Mouse (Mus musculus): ENCODE data around the gene Tmem144.

Tmem144 gene

DNA sequence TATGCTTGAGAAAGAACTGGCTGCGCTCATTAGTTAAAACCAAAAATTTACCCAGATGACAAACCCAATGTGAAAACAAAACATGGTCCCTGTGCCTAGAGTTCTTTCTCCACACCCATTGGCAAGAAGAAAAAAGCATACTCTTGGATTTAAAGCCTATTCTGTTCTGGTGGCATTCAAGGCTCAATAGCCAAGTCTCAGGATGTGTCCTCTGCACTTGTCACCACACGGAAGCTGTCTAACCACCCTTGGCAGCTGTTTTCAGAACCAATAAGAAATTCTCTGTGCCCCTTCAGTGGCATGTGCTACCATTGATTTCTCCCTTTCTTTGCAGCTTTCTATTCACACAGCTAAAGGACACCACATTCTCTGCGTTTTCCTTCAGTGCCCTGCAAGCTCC is 5.6 kb upstream of the Tmem144 start:
- no peak for DNase-seq

DNA sequence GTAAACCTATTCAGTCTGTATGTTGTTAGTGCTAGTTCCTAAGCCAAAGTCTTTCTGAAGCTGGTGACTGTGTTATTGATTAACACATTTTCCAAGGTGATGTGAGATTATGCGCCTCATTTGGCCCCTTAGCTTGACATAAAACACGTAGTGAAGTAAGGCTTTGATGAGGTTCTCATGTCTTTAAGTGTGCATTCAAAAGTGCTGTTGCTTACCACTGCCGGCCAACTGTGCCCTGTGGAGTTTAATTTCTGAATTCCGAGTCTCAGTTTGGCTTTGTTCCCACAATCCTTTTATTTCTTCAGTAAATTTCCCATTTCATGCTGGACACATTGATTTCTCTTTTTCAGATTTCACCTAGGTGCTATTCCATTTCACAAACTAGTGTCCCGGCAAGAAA is 5.2 kb upstream of the Tmem144 start:
- DNase-seq = no peak

DNA sequence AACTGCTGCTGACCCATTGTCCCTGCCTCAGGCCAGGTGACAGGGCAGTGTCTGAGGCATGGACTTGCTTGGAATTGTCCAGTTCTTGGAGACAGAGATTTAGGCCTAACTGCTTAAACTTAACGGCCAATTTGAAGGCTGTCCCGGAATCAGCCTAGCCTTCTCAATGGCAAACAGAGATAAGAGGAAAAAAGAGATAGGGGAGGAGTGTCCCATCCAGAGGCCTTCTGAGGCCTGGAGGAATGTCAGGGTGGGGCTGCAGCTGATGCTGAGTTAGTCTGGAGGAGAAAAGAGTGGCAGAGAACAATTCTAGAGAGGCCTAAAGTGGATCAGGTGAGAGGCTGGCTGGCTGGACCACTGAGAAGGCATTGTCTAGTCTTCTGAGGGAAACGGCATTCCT is 465 bp downstream of the Tmem144 start:
- no peak for DNase-seq

DNA sequence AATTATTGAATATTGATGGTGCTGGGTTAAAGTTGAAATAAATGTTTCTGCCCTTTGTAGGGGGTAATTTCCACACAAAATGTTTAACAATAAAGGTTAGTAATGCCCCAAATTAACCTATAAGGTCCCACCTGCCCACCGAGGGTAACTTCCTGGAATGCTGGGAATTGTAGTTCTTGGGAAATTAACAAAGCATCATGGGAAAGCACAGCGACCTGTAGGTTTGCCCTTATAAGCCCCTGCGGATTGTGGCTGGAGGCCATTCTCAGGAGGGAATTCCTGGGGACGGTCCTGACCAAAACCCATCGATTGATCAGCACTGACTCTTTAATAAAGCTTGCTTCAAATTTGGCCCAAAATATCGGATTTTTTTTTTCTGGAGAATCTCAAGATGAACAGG is 1.9 kb downstream of the Tmem144 start:
- no peak for DNase-seq

DNA sequence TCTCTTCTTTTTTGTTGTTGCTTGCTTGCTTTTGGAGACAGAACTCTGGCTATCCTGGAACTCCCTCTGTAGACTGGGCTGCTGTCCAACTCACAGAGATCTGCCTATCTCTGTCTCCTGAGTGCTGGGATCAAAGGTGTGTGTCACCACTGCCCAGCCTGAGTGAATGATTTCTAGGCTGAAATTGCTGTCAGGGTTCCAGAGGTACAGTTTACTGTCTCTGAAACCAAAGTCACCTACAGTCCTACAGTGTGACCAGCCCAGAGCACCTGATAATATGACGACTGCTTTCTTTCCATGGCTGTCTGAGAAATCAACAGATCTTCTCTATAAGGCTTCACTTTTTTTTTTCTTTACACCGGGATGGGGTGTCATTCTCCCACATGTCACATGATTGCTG is 3.0 kb downstream of the Tmem144 start:
- no peak for DNase-seq

DNA sequence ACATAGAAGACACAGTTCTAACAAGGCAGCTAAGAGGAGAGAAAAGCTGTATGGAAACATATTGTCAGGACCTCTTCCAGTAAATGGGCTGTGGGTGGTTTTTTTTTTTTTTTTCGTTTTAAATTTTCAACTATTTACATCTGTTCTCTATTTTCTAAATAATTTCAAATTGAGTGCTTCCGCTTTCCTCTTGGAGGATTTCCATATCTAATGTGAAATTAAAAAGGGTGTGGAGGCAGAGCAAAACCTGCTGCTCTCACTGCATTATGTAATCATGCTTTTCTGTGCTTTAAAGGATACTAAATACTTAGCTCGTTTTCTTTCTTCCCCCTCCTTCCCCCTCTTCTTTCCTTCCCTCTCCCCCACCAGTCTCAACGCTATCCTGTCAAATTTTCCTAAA is 3.7 kb downstream of the Tmem144 start:
- no peak for DNase-seq

DNA sequence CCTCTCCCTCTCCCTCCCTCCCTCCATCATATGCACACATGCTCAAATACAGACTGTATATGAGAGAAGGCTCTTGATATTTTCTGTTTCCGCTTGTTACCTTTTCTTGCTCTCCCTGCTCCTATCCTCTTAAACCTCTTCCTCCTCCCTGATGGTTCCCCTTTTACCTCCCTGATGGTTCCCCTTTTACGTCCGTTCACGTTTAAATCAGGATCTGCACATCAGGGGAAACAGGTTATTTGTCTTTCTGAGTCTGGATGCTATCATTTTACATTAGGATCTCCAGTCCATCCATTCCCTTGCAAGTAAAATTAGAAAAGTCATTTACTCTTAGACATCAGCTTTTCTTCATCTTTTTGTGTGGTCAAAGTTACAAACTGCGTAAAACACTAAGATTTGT is 5.9 kb downstream of the Tmem144 start:
- DNase-seq = no peak

DNA sequence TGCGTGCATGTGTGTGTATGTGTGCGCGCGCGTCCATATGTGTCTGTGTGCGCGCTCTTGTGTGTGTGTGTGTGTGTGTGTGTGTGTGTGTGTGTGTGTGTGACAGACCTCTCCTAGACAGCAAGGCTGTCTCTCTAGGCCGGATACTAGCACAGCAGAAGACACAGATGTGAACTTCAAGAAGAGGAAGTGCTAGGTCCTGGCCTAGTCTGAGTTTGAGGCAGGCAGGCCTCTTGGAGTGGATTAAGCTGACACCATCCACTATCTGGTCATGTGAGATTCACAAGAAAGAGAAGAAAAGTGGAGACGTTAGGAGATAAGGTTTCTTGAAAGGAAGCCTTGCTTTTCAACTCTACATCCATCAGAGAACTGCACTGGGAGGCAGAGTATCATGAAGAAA is 8.6 kb downstream of the Tmem144 start:
- peak; percentile 28 to 43 for DNase-seq

DNA sequence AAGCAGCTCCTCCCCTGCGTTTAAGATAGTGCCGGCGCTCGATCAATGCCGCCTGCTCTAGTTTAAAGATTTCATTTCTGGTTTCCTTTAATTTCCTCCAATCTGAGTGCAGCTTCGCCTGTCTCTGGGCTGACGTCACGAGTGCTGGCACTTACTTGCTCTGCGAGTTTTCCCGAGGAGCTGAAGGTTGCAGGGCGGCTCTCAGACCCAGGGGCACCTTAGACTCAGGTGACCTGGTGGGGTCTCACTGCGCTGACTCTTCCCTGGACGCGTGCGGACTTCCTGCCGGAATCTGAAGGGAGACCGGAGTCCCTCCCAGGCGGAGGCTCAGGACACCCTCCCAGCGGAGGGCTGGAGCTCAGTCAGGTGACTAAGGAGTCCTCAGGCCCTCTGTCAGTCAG is 10.0 kb downstream of the Tmem144 start:
- DNase-seq = peak; percentile 74 to 75

DNA sequence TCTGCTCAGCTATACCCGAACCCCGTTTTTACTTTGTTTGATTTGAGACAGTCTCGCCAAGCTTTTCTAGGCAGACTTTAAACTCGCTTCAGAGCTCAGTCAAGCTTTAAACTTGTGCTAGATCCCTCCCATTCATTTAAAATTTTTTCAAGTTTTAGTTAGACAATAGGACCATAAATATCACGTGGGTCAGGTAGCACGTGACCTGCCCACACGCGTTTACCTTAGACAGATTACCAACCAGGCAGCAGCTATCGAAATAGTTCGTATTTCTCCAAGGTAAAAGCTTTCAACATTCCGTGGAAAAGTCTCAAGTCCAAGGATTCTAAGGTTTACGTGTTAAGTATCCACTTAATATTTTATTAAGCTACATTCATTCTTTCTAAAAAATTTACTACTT is 10.4 kb downstream of the Tmem144 start:
- DNase-seq = peak; percentile 75 to 82

DNA sequence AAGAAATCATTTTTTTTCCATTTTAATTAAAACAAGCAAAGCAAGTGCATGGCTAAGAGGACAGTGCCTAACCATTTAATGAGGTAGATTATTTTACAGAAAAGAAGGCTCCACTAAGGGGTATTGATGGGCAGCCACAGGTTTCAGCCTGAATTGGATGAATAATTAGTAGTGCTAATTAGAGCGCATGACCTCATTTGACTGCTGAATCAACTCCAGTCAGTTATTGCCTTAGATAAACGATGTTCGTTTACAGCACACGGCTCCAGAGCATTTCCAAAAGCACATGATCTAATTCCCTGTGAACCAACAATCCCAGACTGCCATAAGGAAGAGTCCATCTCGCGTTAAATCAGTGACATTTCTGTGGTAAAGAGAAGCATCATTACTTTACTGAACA is 11.1 kb downstream of the Tmem144 start:
- no peak for DNase-seq

DNA sequence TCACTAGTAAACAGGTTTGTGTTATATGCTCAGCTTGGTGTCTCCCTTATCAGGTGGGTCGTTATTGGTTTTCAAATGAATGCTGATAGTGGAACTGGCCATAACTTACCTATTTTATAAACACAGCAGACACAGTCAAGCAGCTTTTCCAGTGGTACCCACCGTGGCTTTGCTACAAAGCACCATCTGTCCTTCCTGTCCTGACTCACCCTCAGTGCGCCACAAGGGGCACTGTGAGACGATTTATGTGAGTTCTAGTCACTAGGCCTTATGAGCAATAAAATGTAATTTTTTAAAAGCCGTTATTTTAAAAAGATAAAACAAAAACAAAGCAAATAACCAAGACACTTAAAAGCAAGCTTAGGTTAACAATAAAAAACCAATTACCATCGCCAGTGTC is 13.8 kb downstream of the Tmem144 start:
- peak; percentile 19 to 32 for DNase-seq

DNA sequence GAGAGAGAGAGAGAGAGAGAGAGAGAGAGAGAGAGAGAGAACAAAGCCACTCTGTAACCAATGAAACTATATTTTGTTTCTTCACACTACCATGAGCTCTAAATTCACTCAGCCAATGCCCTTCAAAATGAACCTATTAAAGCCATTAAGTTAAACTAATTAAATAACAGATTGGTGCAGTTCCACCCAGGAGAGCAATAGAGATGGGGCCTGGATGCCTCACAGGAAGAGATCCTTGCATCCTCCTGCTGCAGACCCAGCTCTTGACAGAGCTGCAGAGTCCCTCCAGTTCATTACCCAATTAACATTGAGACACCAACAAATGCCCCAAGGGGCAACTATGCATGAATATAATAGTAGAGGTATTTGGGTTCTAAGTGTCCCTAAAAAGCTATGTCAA is 23.3 kb downstream of the Tmem144 start:
- DNase-seq = no peak

DNA sequence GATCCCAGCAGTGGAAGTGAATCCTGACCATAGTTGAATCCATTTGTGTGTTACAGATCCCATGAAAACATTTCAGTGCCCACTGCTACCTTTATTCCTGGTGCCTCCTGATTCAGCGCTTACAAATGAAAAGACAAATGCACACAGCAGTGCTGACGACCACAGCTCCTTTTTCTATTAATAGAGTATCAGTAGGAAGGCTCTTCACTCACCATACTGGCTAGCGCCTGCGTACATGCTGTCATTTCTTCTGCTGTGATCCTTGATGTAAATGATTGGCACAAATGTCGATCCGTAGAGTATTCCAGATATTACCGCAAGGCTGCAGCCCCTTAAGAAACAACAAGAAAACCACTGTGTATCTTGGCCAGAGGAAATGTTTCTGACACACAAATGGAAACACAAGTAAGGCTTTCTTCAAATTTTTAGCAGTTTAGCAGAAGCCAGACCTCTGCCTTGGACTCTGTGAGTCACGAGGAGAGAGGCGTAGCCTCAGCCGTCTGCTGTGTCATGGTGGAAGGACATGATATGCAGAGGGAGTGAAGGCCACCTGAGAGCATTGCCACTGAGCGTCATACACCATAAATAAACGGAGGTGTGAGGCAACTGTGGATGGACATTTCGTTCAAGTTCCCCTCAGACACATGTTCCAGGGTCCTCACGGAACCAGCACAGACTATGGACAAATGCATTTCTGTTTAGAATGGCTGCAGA is 27.3 kb downstream of the Tmem144 start:
- no peak for DNase-seq

DNA sequence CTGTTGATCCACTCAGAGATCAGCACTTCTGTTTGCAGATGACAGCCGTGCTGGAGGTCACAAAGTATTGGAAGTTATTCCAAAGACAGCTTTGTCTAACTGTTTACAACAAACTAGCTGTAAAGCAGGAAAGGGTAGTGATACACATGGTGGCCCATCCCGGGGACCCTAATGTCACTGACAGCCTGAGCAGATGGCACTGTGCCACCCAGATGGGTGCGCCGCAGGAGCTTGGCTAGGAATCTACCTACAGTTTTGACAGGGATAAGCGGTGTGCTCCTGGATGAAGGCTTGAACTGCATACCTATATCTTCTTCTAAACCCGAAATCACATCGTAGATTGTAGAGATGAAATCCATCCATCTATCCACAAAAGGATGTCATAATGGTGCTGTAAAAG is 29.4 kb downstream of the Tmem144 start:
- DNase-seq = no peak

- DNase-seq = no peak
Measured at GRCm38 (mm10) chr3:79821131-79821530, 31.4 kb downstream of the Tmem144 start.

DNA sequence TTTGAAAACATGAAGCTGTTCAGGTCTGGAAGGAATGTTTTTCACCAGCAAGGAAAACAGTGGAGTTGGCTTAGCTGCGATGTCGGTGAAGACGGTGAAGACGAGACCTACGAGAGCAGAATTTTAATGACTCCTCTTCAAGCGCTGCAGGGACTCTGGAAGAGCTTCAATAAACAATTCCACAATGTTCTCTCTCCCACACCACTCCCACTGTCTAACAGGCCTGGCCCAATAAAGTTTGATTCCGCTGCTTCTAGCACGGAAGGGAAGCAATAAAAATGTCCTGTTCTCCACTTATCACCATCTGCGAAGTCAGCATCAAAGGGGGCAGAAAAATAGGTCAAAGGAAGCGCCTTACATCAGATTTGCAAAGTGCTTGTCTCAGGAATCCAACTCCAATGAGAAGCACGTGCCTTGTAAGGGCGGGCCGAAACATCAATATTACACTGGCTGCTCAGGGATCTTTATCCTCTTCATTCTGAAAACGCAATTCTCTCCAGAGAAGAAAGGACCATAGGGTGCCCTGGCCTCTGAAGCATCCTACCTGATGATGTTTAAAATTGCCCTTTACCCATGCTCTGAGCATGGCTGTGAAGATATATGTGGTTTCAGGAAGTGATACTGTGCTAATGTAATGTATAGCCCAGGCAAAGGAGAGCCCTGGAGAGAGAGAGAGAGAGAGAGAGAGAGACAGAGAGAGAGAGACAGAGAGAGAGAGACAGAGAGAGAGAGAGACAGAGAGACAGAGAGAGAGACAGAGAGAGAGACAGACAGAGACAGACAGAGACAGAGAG is 34.2 kb downstream of the Tmem144 start:
- no peak for DNase-seq

- no peak for DNase-seq
Measured at GRCm38 (mm10) chr3:79816229-79816628, 36.3 kb downstream of the Tmem144 start.

DNA sequence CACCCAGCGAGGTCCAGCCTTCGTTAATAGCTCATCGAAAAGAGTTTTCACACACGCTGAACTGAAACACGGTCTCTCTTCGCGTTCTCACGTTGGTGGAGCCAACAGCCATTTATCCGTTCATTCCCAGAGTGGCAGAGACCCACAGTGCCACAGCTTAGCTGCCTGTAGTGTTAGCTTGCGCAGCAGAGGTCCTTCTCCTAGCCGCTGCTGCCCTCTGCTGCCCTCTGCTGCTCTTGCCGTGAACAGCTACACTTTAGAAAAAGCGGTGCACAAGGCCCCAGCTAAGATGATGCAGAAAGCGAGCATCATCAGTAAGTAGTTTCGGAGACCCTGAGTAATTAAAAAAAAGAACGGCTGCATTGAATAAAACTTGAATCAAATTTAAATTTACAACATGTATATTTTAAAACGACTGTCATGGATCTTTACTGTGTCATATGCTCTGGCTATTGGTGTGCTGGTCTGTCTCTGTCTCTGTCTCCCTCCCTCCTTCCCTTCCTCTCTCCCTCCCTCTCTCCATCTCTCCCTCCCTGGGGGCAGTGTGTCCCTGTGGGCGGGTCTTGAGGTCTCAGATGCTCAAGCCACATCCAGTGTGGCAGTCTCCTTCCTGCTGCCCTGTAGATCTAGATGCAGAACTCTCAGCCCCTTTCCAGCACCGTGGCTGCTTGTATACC is 38.6 kb downstream of the Tmem144 start:
- peak; percentile 77 to 78 for DNase-seq

GRCm38 (mm10) chr3:79812042-79812441 is 40.5 kb downstream of the Tmem144 start:
- DNase-seq = no peak

GRCm38 (mm10) chr3:79811632-79812031 is 40.9 kb downstream of the Tmem144 start:
- DNase-seq = peak; percentile 40 to 52

DNA sequence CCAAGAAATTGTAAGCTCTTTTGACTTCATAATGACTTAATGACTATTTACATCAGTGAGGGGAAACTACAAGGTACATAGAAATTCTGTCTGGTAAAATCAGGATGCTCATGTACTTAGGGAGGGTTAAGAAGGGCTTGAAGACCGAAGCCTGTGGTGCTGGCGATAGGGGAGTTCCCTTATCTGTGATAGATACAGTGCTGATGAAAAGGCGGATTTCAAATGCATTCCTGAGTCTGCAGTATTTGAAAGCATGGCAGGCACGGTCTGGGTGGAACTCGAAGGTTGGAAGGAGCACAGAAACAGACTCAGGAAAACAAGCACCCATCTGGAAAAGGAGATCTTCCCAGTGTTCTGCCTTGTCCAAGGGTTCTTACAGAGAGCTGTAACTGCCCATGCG is 42.0 kb downstream of the Tmem144 start:
- DNase-seq = no peak

- DNase-seq = peak; percentile 71 to 74
Measured at GRCm38 (mm10) chr3:79809180-79809567, 43.4 kb downstream of the Tmem144 start.
